Mouse (Mus musculus): ENCODE results near the gene Pcsk6. TPM values are rescaled to one million over a fixed set of nuclear protein-coding genes. Genes with fewer than 3 reads are reported as not detected.

Pcsk6 gene
- total and polyA plus RNA-seq, 2 experiments from 2014 or later: 2.1 to 13.0 TPM

GRCm38 (mm10) chr7:65935211-65935610 lies 73.7 kb downstream of the Pcsk6 start:
- ATAC-seq (no peak), DNase-seq (ENCODE audit: low spot score) (no peak)
- Histone ChIP-seq H3K4me3 (ENCODE audit: low read length) (no peak overlapping the region), H3K4me1 (ENCODE audit: insufficient read depth, low read length) (no peaks in the 10 kb centered on the region), H3K4me2 (ENCODE audit: low read depth, low read length) (no peak overlapping the region), H3K27me3 (ENCODE audit: insufficient read depth, low read length) (no peaks in the 10 kb centered on the region), H3K9ac (replicated peaks; ENCODE audit: low read length) (no peak overlapping the region), H3K36me3 (ENCODE audit: insufficient read depth, low read length) (no peaks in the 10 kb centered on the region), H3K27ac (no peak overlapping the region), H3K9me3 (ENCODE audit: low read length) (no peaks in the 10 kb centered on the region)
- TF ChIP-seq CTCF (IDR thresholded peaks at IDR 0.05; ENCODE audit: low read depth): 0 out of 2 replicates have a peak, but pooled peaks have one; percentile 10
- WGBS: 14% methylated on average over 1 of the region's 1 CpGs

- Histone ChIP-seq H3K27ac (no peak overlapping the region), H3K4me2 (ENCODE audit: low read depth, low read length) (no peak overlapping the region), H3K4me1 (ENCODE audit: insufficient read depth, low read length) (no peaks in the 10 kb centered on the region), H3K9me3 (ENCODE audit: low read length) (no peaks in the 10 kb centered on the region), H3K4me3 (ENCODE audit: low read length) (no peak overlapping the region), H3K36me3 (ENCODE audit: insufficient read depth, low read length) (no peaks in the 10 kb centered on the region), H3K9ac (replicated peaks; ENCODE audit: low read length) (no peak overlapping the region), H3K27me3 (ENCODE audit: insufficient read depth, low read length) (no peaks in the 10 kb centered on the region)
- WGBS: 74% methylated on average over 7 of the region's 7 CpGs
- DNase-seq (ENCODE audit: low spot score): no peak
- TF ChIP-seq CTCF (IDR thresholded peaks at IDR 0.05; ENCODE audit: low read depth): no peak
- ATAC-seq: no peak
Observed at GRCm38 (mm10) chr7:65940988-65941387, 79.5 kb downstream of the Pcsk6 start.

- no peak for TF ChIP-seq CTCF (IDR thresholded peaks at IDR 0.05; ENCODE audit: low read depth)
- WGBS: 61% methylated on average over 8 of the region's 8 CpGs
- peak; percentile 41 for DNase-seq (ENCODE audit: low spot score)
Observed at GRCm38 (mm10) chr7:65945342-65945993, 83.9 kb downstream of the Pcsk6 start.

GRCm38 (mm10) chr7:65946397-65946796 lies 84.9 kb downstream of the Pcsk6 start:
- H3K4me2 ChIP-seq (ENCODE audit: low read depth, low read length): no peak overlapping the region
- no peaks in the 10 kb centered on the region for H3K27me3 ChIP-seq (ENCODE audit: insufficient read depth, low read length)
- 83% methylated on average over 7 of the region's 7 CpGs for WGBS
- H3K4me3 ChIP-seq (ENCODE audit: low read length): no peak overlapping the region
- no peaks in the 10 kb centered on the region for H3K36me3 ChIP-seq (ENCODE audit: insufficient read depth, low read length)
- no peak for TF ChIP-seq CTCF (IDR thresholded peaks at IDR 0.05; ENCODE audit: low read depth)
- ATAC-seq (no peak), DNase-seq (ENCODE audit: low spot score) (no peak)
- H3K4me1 ChIP-seq (ENCODE audit: insufficient read depth, low read length): no peaks in the 10 kb centered on the region
- H3K9me3 ChIP-seq (ENCODE audit: low read length): no peaks in the 10 kb centered on the region
- H3K27ac ChIP-seq: no peak overlapping the region
- H3K9ac ChIP-seq (replicated peaks; ENCODE audit: low read length): no peak overlapping the region

More at GRCm38 (mm10) chr7:65945342-65945993, 83.9 kb downstream of the Pcsk6 start:
- no peak overlapping the region for H3K27ac ChIP-seq
- no peaks in the 10 kb centered on the region for H3K9me3 ChIP-seq (ENCODE audit: low read length)
- no peak overlapping the region for H3K4me3 ChIP-seq (ENCODE audit: low read length)
- no peaks in the 10 kb centered on the region for H3K4me1 ChIP-seq (ENCODE audit: insufficient read depth, low read length)
- no peaks in the 10 kb centered on the region for H3K36me3 ChIP-seq (ENCODE audit: insufficient read depth, low read length)
- H3K27me3 ChIP-seq (ENCODE audit: insufficient read depth, low read length): no peaks in the 10 kb centered on the region
- H3K4me2 ChIP-seq (ENCODE audit: low read depth, low read length): no peak overlapping the region
- H3K9ac ChIP-seq (replicated peaks; ENCODE audit: low read length): no peak overlapping the region
- no peak for ATAC-seq

- no peak overlapping the region for H3K9ac ChIP-seq (replicated peaks; ENCODE audit: low read length)
- no peaks in the 10 kb centered on the region for H3K4me1 ChIP-seq (ENCODE audit: insufficient read depth, low read length)
- H3K4me2 ChIP-seq (ENCODE audit: low read depth, low read length): no peak overlapping the region
- 91% methylated on average over 11 of the region's 11 CpGs for WGBS
- no peak for ATAC-seq
- no peak for TF ChIP-seq CTCF (IDR thresholded peaks at IDR 0.05; ENCODE audit: low read depth)
- H3K27me3 ChIP-seq (ENCODE audit: insufficient read depth, low read length): no peaks in the 10 kb centered on the region
- no peaks in the 10 kb centered on the region for H3K36me3 ChIP-seq (ENCODE audit: insufficient read depth, low read length)
- no peak for DNase-seq (ENCODE audit: low spot score)
- H3K27ac ChIP-seq: no peak overlapping the region
- no peak overlapping the region for H3K4me3 ChIP-seq (ENCODE audit: low read length)
- H3K9me3 ChIP-seq (ENCODE audit: low read length): no peaks in the 10 kb centered on the region
Observed at GRCm38 (mm10) chr7:65948891-65949290, 87.4 kb downstream of the Pcsk6 start.

GRCm38 (mm10) chr7:65954583-65954982 lies 93.0 kb downstream of the Pcsk6 start:
- no peaks in the 10 kb centered on the region for H3K36me3 ChIP-seq (ENCODE audit: insufficient read depth, low read length)
- no peaks in the 10 kb centered on the region for H3K4me1 ChIP-seq (ENCODE audit: insufficient read depth, low read length)
- 82% methylated on average over 4 of the region's 4 CpGs for WGBS
- DNase-seq (ENCODE audit: low spot score) (no peak), ATAC-seq (no peak)
- TF ChIP-seq CTCF (IDR thresholded peaks at IDR 0.05; ENCODE audit: low read depth): no peak
- no peak overlapping the region for H3K9ac ChIP-seq (replicated peaks; ENCODE audit: low read length)
- no peaks in the 10 kb centered on the region for H3K27me3 ChIP-seq (ENCODE audit: insufficient read depth, low read length)
- H3K9me3 ChIP-seq (ENCODE audit: low read length): no peaks in the 10 kb centered on the region
- no peak overlapping the region for H3K4me2 ChIP-seq (ENCODE audit: low read depth, low read length)
- no peak overlapping the region for H3K27ac ChIP-seq
- no peak overlapping the region for H3K4me3 ChIP-seq (ENCODE audit: low read length)

Measured in hindbrain, postnatal 0 days (tissue).